Mouse (Mus musculus): Measurements from ENCODE around the gene Rrnad1.

DNA sequence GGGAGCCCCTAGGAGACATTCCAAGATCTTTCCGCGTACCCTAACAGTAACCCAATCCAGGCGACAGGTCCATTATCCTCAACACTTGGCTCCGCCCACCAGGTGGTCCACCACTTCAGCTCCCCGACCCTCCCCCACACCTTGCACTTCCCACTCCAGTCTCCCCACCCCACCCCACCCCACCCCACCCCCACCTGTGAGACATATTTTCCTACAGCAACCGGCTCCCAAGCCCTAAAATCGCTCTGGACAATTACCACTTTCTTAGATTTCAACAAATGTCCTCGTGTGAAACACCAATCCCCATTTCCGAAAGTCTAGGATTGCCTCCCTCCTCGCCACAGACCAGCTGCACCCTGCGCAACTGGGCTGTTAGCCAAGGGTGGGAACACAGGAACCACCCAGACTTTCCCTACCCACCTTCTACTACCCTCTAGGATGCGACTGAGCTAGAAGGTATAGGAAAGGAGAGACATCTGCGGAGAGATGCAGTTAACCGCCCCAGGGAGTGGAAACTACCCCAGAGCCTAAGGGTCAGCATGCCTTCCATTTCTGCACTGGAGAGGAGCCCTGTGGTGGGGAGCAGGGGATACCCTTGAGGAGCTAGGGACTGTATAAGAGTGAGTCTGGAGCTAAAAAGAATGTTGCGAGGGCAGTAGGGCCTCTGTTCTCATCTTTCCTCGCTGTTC, 18.9 kb upstream of the Rrnad1 start:
- TF ChIP-seq CTCF (IDR thresholded peaks at IDR 0.05; ENCODE audit: low read depth, low read length) = no peak
- no peak for TF ChIP-seq POLR2AphosphoS5 (IDR thresholded peaks at IDR 0.05; ENCODE audit: insufficient replicate concordance, low read depth, low read length)
- TF ChIP-seq GATA1 (IDR thresholded peaks at IDR 0.05; ENCODE audit: borderline replicate concordance, low read length) = no peak

All from G1E (cell line).